Mouse (Mus musculus): ENCODE data around the gene Camta1. TPM values are rescaled to one million over a fixed set of nuclear protein-coding genes. Genes with fewer than 3 reads are reported as not detected.
A peak's percentile ranks its signal among the peaks of the same experiment; 100 is the strongest.

The Camta1 gene
- total and polyA plus RNA-seq, 2 experiments, result 2.7 to 6.1 TPM

GRCm38 (mm10) chr4:151418344-151418875, 443.3 kb downstream of the Camta1 start:
- H3K4me3 ChIP-seq (ENCODE audit: insufficient read depth, low read depth, low read length), result no peak overlapping the region
- H3K27me3 ChIP-seq (ENCODE audit: control insufficient read depth, insufficient read depth, low read length), result no peaks in the 10 kb centered on the region
- H3K27ac ChIP-seq (replicated peaks; ENCODE audit: insufficient read depth, low read depth, low read length), result 0 out of 2 replicates have a peak overlapping the region, but pooled peaks have one; percentile 27
- H3K9ac ChIP-seq (ENCODE audit: low read depth, low read length), result no peak overlapping the region
- TF ChIP-seq POLR2A (IDR thresholded peaks at IDR 0.05; ENCODE audit: extremely low read depth, insufficient read depth, low read length) (no peak), CTCF (IDR thresholded peaks at IDR 0.05; ENCODE audit: low read depth, low read length) (peak; percentile 50)
- WGBS, result 36% methylated on average over 14 of the region's 14 CpGs
- no peaks in the 10 kb centered on the region for H3K36me3 ChIP-seq (ENCODE audit: control insufficient read depth, insufficient read depth, low read length)
- peaks cover 7% of the 10 kb centered on the region; the same call in 1 of the 2 replicates for H3K4me1 ChIP-seq (ENCODE audit: control insufficient read depth, insufficient read depth, low read length)
- DNase-seq (ENCODE audit: extremely low read depth, low read depth, low spot score), result peak; percentile 96
- H3K79me2 ChIP-seq (ENCODE audit: control insufficient read depth, insufficient read depth, low read length), result no peaks in the 10 kb centered on the region

GRCm38 (mm10) chr4:151415812-151416211, 445.9 kb downstream of the Camta1 start:
- WGBS, result 20% methylated on average over 4 of the region's 4 CpGs
- DNase-seq (ENCODE audit: extremely low read depth, low read depth, low spot score), result peak; percentile 71
- Histone ChIP-seq H3K27ac (replicated peaks; ENCODE audit: insufficient read depth, low read depth, low read length) (peak overlapping the region; percentile 89), H3K4me1 (ENCODE audit: control insufficient read depth, insufficient read depth, low read length) (peaks cover 7% of the 10 kb centered on the region; the same call in 1 of the 2 replicates), H3K9ac (ENCODE audit: low read depth, low read length) (peak overlapping the region; percentile 58), H3K27me3 (ENCODE audit: control insufficient read depth, insufficient read depth, low read length) (no peaks in the 10 kb centered on the region), H3K36me3 (ENCODE audit: control insufficient read depth, insufficient read depth, low read length) (no peaks in the 10 kb centered on the region), H3K4me3 (ENCODE audit: insufficient read depth, low read depth, low read length) (0 out of 2 replicates have a peak overlapping the region, but pooled peaks have one; percentile 1), H3K79me2 (ENCODE audit: control insufficient read depth, insufficient read depth, low read length) (no peaks in the 10 kb centered on the region)
- TF ChIP-seq POLR2A (IDR thresholded peaks at IDR 0.05; ENCODE audit: extremely low read depth, insufficient read depth, low read length) (no peak), CTCF (IDR thresholded peaks at IDR 0.05; ENCODE audit: low read depth, low read length) (no peak)

GRCm38 (mm10) chr4:151415376-151415775, 446.3 kb downstream of the Camta1 start:
- Histone ChIP-seq H3K27ac (replicated peaks; ENCODE audit: insufficient read depth, low read depth, low read length) (peak overlapping the region; percentile 89), H3K4me3 (ENCODE audit: insufficient read depth, low read depth, low read length) (peak overlapping the region; percentile 45), H3K27me3 (ENCODE audit: control insufficient read depth, insufficient read depth, low read length) (no peaks in the 10 kb centered on the region), H3K79me2 (ENCODE audit: control insufficient read depth, insufficient read depth, low read length) (no peaks in the 10 kb centered on the region), H3K9ac (ENCODE audit: low read depth, low read length) (peak overlapping the region; percentile 58), H3K4me1 (ENCODE audit: control insufficient read depth, insufficient read depth, low read length) (peaks cover 7% of the 10 kb centered on the region; the same call in 1 of the 2 replicates), H3K36me3 (ENCODE audit: control insufficient read depth, insufficient read depth, low read length) (no peaks in the 10 kb centered on the region)
- WGBS, result 36% methylated on average over 16 of the region's 16 CpGs
- TF ChIP-seq POLR2A (IDR thresholded peaks at IDR 0.05; ENCODE audit: extremely low read depth, insufficient read depth, low read length), result no peak
- TF ChIP-seq CTCF (IDR thresholded peaks at IDR 0.05; ENCODE audit: low read depth, low read length), result no peak
- DNase-seq (ENCODE audit: extremely low read depth, low read depth, low spot score), result peak; percentile 61

- 29% methylated on average over 7 of the region's 7 CpGs for WGBS
- H3K9ac ChIP-seq (ENCODE audit: low read depth, low read length), result peak overlapping the region; percentile 50
- no peaks in the 10 kb centered on the region for H3K36me3 ChIP-seq (ENCODE audit: control insufficient read depth, insufficient read depth, low read length)
- H3K4me3 ChIP-seq (ENCODE audit: insufficient read depth, low read depth, low read length), result peak overlapping the region; percentile 45
- H3K4me1 ChIP-seq (ENCODE audit: control insufficient read depth, insufficient read depth, low read length), result peaks cover 7% of the 10 kb centered on the region; the same call in 1 of the 2 replicates
- DNase-seq (ENCODE audit: extremely low read depth, low read depth, low spot score), result peak; percentile 97
- H3K27me3 ChIP-seq (ENCODE audit: control insufficient read depth, insufficient read depth, low read length), result no peaks in the 10 kb centered on the region
- H3K27ac ChIP-seq (replicated peaks; ENCODE audit: insufficient read depth, low read depth, low read length), result peak overlapping the region; percentile 89
- H3K79me2 ChIP-seq (ENCODE audit: control insufficient read depth, insufficient read depth, low read length), result no peaks in the 10 kb centered on the region
- 0 out of 2 replicates have a peak, but pooled peaks have one; percentile 37 for TF ChIP-seq POLR2A (IDR thresholded peaks at IDR 0.05; ENCODE audit: extremely low read depth, insufficient read depth, low read length)
- TF ChIP-seq CTCF (IDR thresholded peaks at IDR 0.05; ENCODE audit: low read depth, low read length), result no peak
These were observed 446.7 kb downstream of the Camta1 start for GRCm38 (mm10) chr4:151414952-151415351.

- H3K36me3 ChIP-seq (ENCODE audit: control insufficient read depth, insufficient read depth, low read length), result no peaks in the 10 kb centered on the region
- H3K4me3 ChIP-seq (ENCODE audit: insufficient read depth, low read depth, low read length), result no peak overlapping the region
- no peaks in the 10 kb centered on the region for H3K79me2 ChIP-seq (ENCODE audit: control insufficient read depth, insufficient read depth, low read length)
- no peak for TF ChIP-seq CTCF (IDR thresholded peaks at IDR 0.05; ENCODE audit: low read depth, low read length)
- TF ChIP-seq POLR2A (IDR thresholded peaks at IDR 0.05; ENCODE audit: extremely low read depth, insufficient read depth, low read length), result no peak
- no peaks in the 10 kb centered on the region for H3K27me3 ChIP-seq (ENCODE audit: control insufficient read depth, insufficient read depth, low read length)
- H3K9ac ChIP-seq (ENCODE audit: low read depth, low read length), result no peak overlapping the region
- H3K4me1 ChIP-seq (ENCODE audit: control insufficient read depth, insufficient read depth, low read length), result peaks cover 4% of the 10 kb centered on the region; the same call in 1 of the 2 replicates
- H3K27ac ChIP-seq (replicated peaks; ENCODE audit: insufficient read depth, low read depth, low read length), result no peak overlapping the region
- WGBS, result 57% methylated on average over 14 of the region's 14 CpGs
- no peak for DNase-seq (ENCODE audit: extremely low read depth, low read depth, low spot score)
These were observed 450.0 kb downstream of the Camta1 start for GRCm38 (mm10) chr4:151411641-151412061.

- WGBS, result 87% methylated on average over 3 of the region's 3 CpGs
- Histone ChIP-seq H3K27ac (replicated peaks; ENCODE audit: insufficient read depth, low read depth, low read length) (no peak overlapping the region), H3K4me3 (ENCODE audit: insufficient read depth, low read depth, low read length) (no peak overlapping the region), H3K27me3 (ENCODE audit: control insufficient read depth, insufficient read depth, low read length) (no peaks in the 10 kb centered on the region), H3K79me2 (ENCODE audit: control insufficient read depth, insufficient read depth, low read length) (no peaks in the 10 kb centered on the region), H3K4me1 (ENCODE audit: control insufficient read depth, insufficient read depth, low read length) (peaks cover 4% of the 10 kb centered on the region; the same call in 1 of the 2 replicates), H3K36me3 (ENCODE audit: control insufficient read depth, insufficient read depth, low read length) (no peaks in the 10 kb centered on the region), H3K9ac (ENCODE audit: low read depth, low read length) (no peak overlapping the region)
- TF ChIP-seq POLR2A (IDR thresholded peaks at IDR 0.05; ENCODE audit: extremely low read depth, insufficient read depth, low read length) (no peak), CTCF (IDR thresholded peaks at IDR 0.05; ENCODE audit: low read depth, low read length) (no peak)
- DNase-seq (ENCODE audit: extremely low read depth, low read depth, low spot score), result no peak
These were observed 450.7 kb downstream of the Camta1 start for GRCm38 (mm10) chr4:151411016-151411415.

All from liver, adult 2 months (tissue).